Mouse (Mus musculus) MEL (cell line): ENCODE results near the gene Senp7. TPM values are rescaled to one million over a fixed set of nuclear protein-coding genes. Genes with fewer than 3 reads are reported as not detected.
"Not testable (repeated sequence)": the region's sequence is repeated elsewhere in the genome, so short reads cannot be mapped to it uniquely, and the experiment has no call there.

Experiments
- DNase-seq: peaks from one replicate; pipeline ENCODE4 v3.0.0; 2011; ENCODE audit warnings: low read depth, low spot score
- H3K27ac ChIP-seq: 2 replicates; pipeline ENCODE4 v1.5.1; 2012; ENCODE audit warnings: low read depth, mild to moderate bottlenecking, control low read depth, low read length, moderate library complexity; ENCODE audit not compliant: control insufficient read depth
- H3K27me3 ChIP-seq, 2 experiments: fragments of 150-350 bp in 1 of 2; sonication (generic) in 1 of 2; 2 replicates each; pipeline ENCODE4 v1.6.1; 2012; ENCODE audit warnings: low read length in 2 of 2, mild to moderate bottlenecking in 2 of 2, improper control_type of control experiment in 1 of 2, moderate library complexity in 1 of 2; ENCODE audit not compliant: insufficient read depth in 2 of 2, control insufficient read depth in 1 of 2
- H3K36me3 ChIP-seq, 2 experiments: 2 replicates each; pipeline ENCODE4 v1.6.1; 2012 to 2014; ENCODE audit warnings: low read length in 2 of 2, improper control_type of control experiment in 1 of 2, inconsistent platforms in 1 of 2, mild to moderate bottlenecking in 1 of 2; ENCODE audit not compliant: insufficient read depth in 2 of 2, control insufficient read depth in 1 of 2
- H3K4me1 ChIP-seq, 2 experiments: fragments of 150-350 bp in 1 of 2; sonication (generic) in 1 of 2; 2 replicates each; pipeline ENCODE4 v1.6.1; 2012; ENCODE audit warnings: low read length in 2 of 2, improper control_type of control experiment in 1 of 2, mild to moderate bottlenecking in 1 of 2; ENCODE audit not compliant: insufficient read depth in 2 of 2, control insufficient read depth in 1 of 2
- H3K4me3 ChIP-seq, 2 experiments: fragments of 150-350 bp in 1 of 2; sonication (generic) in 1 of 2; 2 replicates each; pipeline ENCODE4 v1.5.1; 2012; ENCODE audit warnings: low read depth in 2 of 2, low read length in 2 of 2, mild to moderate bottlenecking in 2 of 2, moderate library complexity in 2 of 2, control low read depth in 1 of 2, improper control_type of control experiment in 1 of 2; ENCODE audit not compliant: control insufficient read depth in 1 of 2, insufficient read depth in 1 of 2
- H3K79me2 ChIP-seq: 2 replicates; pipeline ENCODE4 v1.6.1; 2012; ENCODE audit warnings: mild to moderate bottlenecking, low read length, moderate library complexity; ENCODE audit not compliant: control insufficient read depth, poor library complexity, insufficient read depth
- H3K9ac ChIP-seq: 2 replicates; pipeline ENCODE4 v1.6.1; 2012; ENCODE audit warnings: low read depth, mild to moderate bottlenecking, control low read depth, low read length, moderate library complexity; ENCODE audit not compliant: control insufficient read depth, poor library complexity, severe bottlenecking
- H3K9me3 ChIP-seq: fragments of 150-350 bp; sonication (generic); replicated peaks from 2 replicates; pipeline ENCODE4 v1.6.1; 2012; ENCODE audit warnings: mild to moderate bottlenecking, low read length, improper control_type of control experiment, moderate library complexity; ENCODE audit not compliant: insufficient read depth
- CHD1 ChIP-seq: IDR thresholded peaks from 2 replicates; pipeline ENCODE4 v1.6.1; 2012; ENCODE audit warnings: low read depth, mild to moderate bottlenecking, inconsistent platforms, low read length, improper control_type of control experiment
- EP300 ChIP-seq, 2 experiments: IDR thresholded peaks; 2 replicates each; pipeline ENCODE4 v1.6.1; 2011; ENCODE audit warnings: improper control_type of control experiment in 2 of 2, low read length in 2 of 2, low read depth in 1 of 2, mild to moderate bottlenecking in 1 of 2
- GATA1 ChIP-seq: IDR thresholded peaks from 2 replicates; pipeline ENCODE4 v1.6.1; 2011; ENCODE audit warnings: low read depth, low read length, improper control_type of control experiment
- KAT2A ChIP-seq: conservative IDR thresholded peaks from 2 replicates; pipeline ENCODE4 v1.6.1; 2012; ENCODE audit warnings: low read depth, low read length, improper control_type of control experiment, inconsistent platforms
- MAX ChIP-seq: IDR thresholded peaks from 2 replicates; pipeline ENCODE4 v1.6.1; 2011; ENCODE audit warnings: low read length, improper control_type of control experiment
- MAZ ChIP-seq: IDR thresholded peaks from 2 replicates; pipeline ENCODE4 v1.6.1; 2012; ENCODE audit warnings: low read depth, mild to moderate bottlenecking, inconsistent platforms, low read length, improper control_type of control experiment
- MXI1 ChIP-seq: IDR thresholded peaks from 2 replicates; pipeline ENCODE4 v1.6.1; 2011; ENCODE audit warnings: mild to moderate bottlenecking, low read depth, low read length, improper control_type of control experiment
- MYC ChIP-seq: IDR thresholded peaks from 2 replicates; pipeline ENCODE4 v1.6.1; 2011; ENCODE audit warnings: low read depth, mild to moderate bottlenecking, low read length, improper control_type of control experiment, moderate library complexity
- NELFE ChIP-seq: IDR thresholded peaks from 2 replicates; pipeline ENCODE4 v1.6.1; 2011; ENCODE audit warnings: low read depth, low read length, improper control_type of control experiment
- SIN3A ChIP-seq: IDR thresholded peaks from 2 replicates; pipeline ENCODE4 v1.6.1; 2012; ENCODE audit warnings: low read length, improper control_type of control experiment, inconsistent platforms
- TAL1 ChIP-seq: IDR thresholded peaks from 2 replicates; pipeline ENCODE4 v1.6.1; 2012; ENCODE audit warnings: mild to moderate bottlenecking, inconsistent platforms, low read length, moderate library complexity, mixed read lengths
- UBTF ChIP-seq: IDR thresholded peaks from 2 replicates; pipeline ENCODE4 v1.6.1; 2012; ENCODE audit warnings: low read depth, mild to moderate bottlenecking, inconsistent platforms, low read length, improper control_type of control experiment, moderate library complexity, borderline replicate concordance; ENCODE audit not compliant: insufficient read depth
- USF1 ChIP-seq: IDR thresholded peaks from 2 replicates; pipeline ENCODE4 v1.6.1; 2014; ENCODE audit warnings: low read depth, mild to moderate bottlenecking, inconsistent platforms, low read length, improper control_type of control experiment, moderate library complexity
- ZC3H11A ChIP-seq: IDR thresholded peaks from 2 replicates; pipeline ENCODE4 v1.6.1; 2012; ENCODE audit warnings: low read depth, mild to moderate bottlenecking, inconsistent platforms, low read length, improper control_type of control experiment
- ZKSCAN1 ChIP-seq: IDR thresholded peaks from 2 replicates; pipeline ENCODE4 v1.6.1; 2012; ENCODE audit warnings: low read depth, mild to moderate bottlenecking, inconsistent platforms, low read length, improper control_type of control experiment, moderate library complexity
- ZNF384 ChIP-seq: IDR thresholded peaks from 2 replicates; pipeline ENCODE4 v1.6.1; 2012; ENCODE audit warnings: low read depth, mild to moderate bottlenecking, inconsistent platforms, low read length, improper control_type of control experiment
- polyA plus RNA-seq, 2 experiments: library from polyadenylated mRNA; stranded (reverse) in 1 of 2; unstranded in 1 of 2; fragments of >175 nt in 1 of 2; fragments of >200 nt in 1 of 2; gene quantifications; 2 replicates each; pipeline versions ENCODE4 v1.2.1 to v1.2.4; 2012; ENCODE audit warnings: low replicate concordance in 2 of 2, low read depth in 1 of 2; ENCODE audit not compliant: insufficient read length in 2 of 2, insufficient read depth in 1 of 2, missing spikeins in 1 of 2
- total RNA-seq: library from RNA; depleted of rRNA; stranded (reverse); fragments of 300-350 nt; gene quantifications from 2 replicates; pipeline ENCODE4 v1.2.3, GENCODE M21; 2012; rRNA removed

Senp7 gene
- 7.7 and 8.1 TPM in 2 replicates for total RNA-seq
- polyA plus RNA-seq: 10 to 100 TPM in 1 of 2 experiments, not detected in 1; 15.0 TPM

- not testable (repeated sequence) for H3K79me2 ChIP-seq, H3K27ac ChIP-seq, H3K4me3 ChIP-seq, H3K36me3 ChIP-seq, DNase-seq, H3K4me1 ChIP-seq, H3K9ac ChIP-seq, H3K9me3 ChIP-seq, H3K27me3 ChIP-seq
Observed at GRCm38 (mm10) chr16:56048038-56048437, at the start of gene Senp7. TSS of gene Senp7 (plus strand) at chr16:56048338.

GRCm38 (mm10) chr16:56006798-56007197 lies 41.3 kb upstream of the Senp7 start:
- H3K36me3 ChIP-seq: peaks cover 12 to 19% of the 10 kb centered on the region in 2 experiments
- H3K4me3 ChIP-seq: no peak overlapping the region
- H3K9ac ChIP-seq: no peak overlapping the region
- no peaks in the 10 kb centered on the region for H3K9me3 ChIP-seq
- DNase-seq: no peak
- H3K4me1 ChIP-seq: peaks cover 0 to 6% of the 10 kb centered on the region in 2 experiments; a peak in 2 of 4 replicates
- no peak for TF ChIP-seq ZNF384
- TF ChIP-seq USF1: no peak
- TF ChIP-seq EP300 (IDR thresholded peaks at IDR 0.05; ENCODE audit: low read depth in 1 of 2, low read length in 2 of 2): no peak
- TF ChIP-seq ZC3H11A: no peak
- no peak for TF ChIP-seq KAT2A
- TF ChIP-seq CHD1: no peak
- TF ChIP-seq NELFE: no peak
- TF ChIP-seq, all 39 proteins: peak for 0
- no peak overlapping the region for H3K27ac ChIP-seq
- H3K27me3 ChIP-seq: no peaks in the 10 kb centered on the region
- H3K79me2 ChIP-seq: no peaks in the 10 kb centered on the region

GRCm38 (mm10) chr16:56008862-56009261 lies 39.3 kb upstream of the Senp7 start:
- TF ChIP-seq TAL1 (no peak), MYC (peak; percentile 47; the same call in 1 of the 2 replicates), MAX (peak; percentile 56; the same call in 1 of the 2 replicates), UBTF (no peak), ZC3H11A (no peak), MAZ (no peak), MXI1 (peak; percentile 80), KAT2A (no peak), CHD1 (no peak), EP300 (IDR thresholded peaks at IDR 0.05; ENCODE audit: low read depth in 1 of 2, low read length in 2 of 2) (peak in 1 of 2 experiments; percentile 47; a peak in 2 of 4 replicates), GATA1 (peak; percentile 73), SIN3A (0 out of 2 replicates have a peak, but pooled peaks have one; percentile 39), NELFE (no peak), ZKSCAN1 (no peak)
- no peak overlapping the region for H3K4me3 ChIP-seq
- H3K36me3 ChIP-seq: peaks cover 12 to 15% of the 10 kb centered on the region in 2 experiments
- peak; percentile 52 for DNase-seq
- H3K27ac ChIP-seq: no peak overlapping the region
- H3K79me2 ChIP-seq: no peaks in the 10 kb centered on the region
- no peaks in the 10 kb centered on the region for H3K27me3 ChIP-seq
- H3K4me1 ChIP-seq: peaks cover 0 to 6% of the 10 kb centered on the region in 2 experiments; a peak in 2 of 4 replicates
- H3K9ac ChIP-seq: no peak overlapping the region
- no peaks in the 10 kb centered on the region for H3K9me3 ChIP-seq
